Mouse (Mus musculus): ENCODE measurements around the gene Pemt. TPM values are rescaled to one million over a fixed set of nuclear protein-coding genes. Genes with fewer than 3 reads are reported as not detected.

The Pemt gene
- total RNA-seq (2021): 1 to 10 TPM; 3.8 to 7.9 TPM
- long read RNA-seq, experiment 1, partial matches to known transcripts: 0 of 3 reads
- long read RNA-seq, experiment 1, other reads (novel, unspliced or antisense): 2 of 3 reads
- long read RNA-seq, experiment 2, partial matches to known transcripts: 1 of 4 reads
- long read RNA-seq, experiment 2, other reads (novel, unspliced or antisense): 3 of 4 reads

- H3K4me3 ChIP-seq: peak within 1 kb of the TSS; percentile 90
- peak; percentile 96 to 97 for DNase-seq (ENCODE audit: low spot score in 2 of 2)
- H3K27ac ChIP-seq: peak within 1 kb of the TSS; percentile 93
- TF ChIP-seq CTCF (conservative IDR thresholded peaks at IDR 0.05): peak; percentile 87
Measured at GRCm38 (mm10) chr11:60046058-60046735, at the start of gene Pemt. Gene Pemt, minus strand, starts transcription at chr11:60046489.

GRCm38 (mm10) chr11:60094909-60095810 is 48.9 kb upstream of the Pemt start:
- H3K4me3 ChIP-seq: no peak overlapping the region
- DNase-seq (ENCODE audit: low spot score in 2 of 2): no peak
- H3K27ac ChIP-seq: no peak overlapping the region
- no peak for TF ChIP-seq CTCF (conservative IDR thresholded peaks at IDR 0.05)

- no peak overlapping the region for H3K4me3 ChIP-seq
- no peak for TF ChIP-seq CTCF (conservative IDR thresholded peaks at IDR 0.05)
- DNase-seq (ENCODE audit: low spot score in 2 of 2): no peak
- H3K27ac ChIP-seq: no peak overlapping the region
Measured at GRCm38 (mm10) chr11:60093984-60094587, 47.8 kb upstream of the Pemt start.

- Histone ChIP-seq H3K27ac (no peak overlapping the region), H3K4me3 (no peak overlapping the region)
- DNase-seq (ENCODE audit: low spot score in 2 of 2): no peak
- TF ChIP-seq CTCF (conservative IDR thresholded peaks at IDR 0.05): no peak
Measured at GRCm38 (mm10) chr11:60093227-60093626, 46.9 kb upstream of the Pemt start.

- no peak for TF ChIP-seq CTCF (conservative IDR thresholded peaks at IDR 0.05)
- Histone ChIP-seq H3K27ac (no peak overlapping the region), H3K4me3 (no peak overlapping the region)
- no peak for DNase-seq (ENCODE audit: low spot score in 2 of 2)
Measured at GRCm38 (mm10) chr11:60091422-60091761, 45.1 kb upstream of the Pemt start.

- no peak for DNase-seq (ENCODE audit: low spot score in 2 of 2)
- H3K27ac ChIP-seq: no peak overlapping the region
- no peak overlapping the region for H3K4me3 ChIP-seq
- TF ChIP-seq CTCF (conservative IDR thresholded peaks at IDR 0.05): no peak
Measured at GRCm38 (mm10) chr11:60090696-60091421, 44.6 kb upstream of the Pemt start.

- no peak overlapping the region for H3K4me3 ChIP-seq
- no peak for DNase-seq (ENCODE audit: low spot score in 2 of 2)
- no peak overlapping the region for H3K27ac ChIP-seq
- TF ChIP-seq CTCF (conservative IDR thresholded peaks at IDR 0.05): peak; percentile 65
Measured at GRCm38 (mm10) chr11:60088947-60089346, 42.7 kb upstream of the Pemt start.

- Histone ChIP-seq H3K4me3 (no peak overlapping the region), H3K27ac (no peak overlapping the region)
- DNase-seq (ENCODE audit: low spot score in 2 of 2): no peak
- TF ChIP-seq CTCF (conservative IDR thresholded peaks at IDR 0.05): no peak
Measured at GRCm38 (mm10) chr11:60086676-60087075, 40.4 kb upstream of the Pemt start.

GRCm38 (mm10) chr11:60084589-60084988 is 38.3 kb upstream of the Pemt start:
- TF ChIP-seq CTCF (conservative IDR thresholded peaks at IDR 0.05): peak; percentile 79
- Histone ChIP-seq H3K27ac (no peak overlapping the region), H3K4me3 (no peak overlapping the region)
- no peak for DNase-seq (ENCODE audit: low spot score in 2 of 2)

GRCm38 (mm10) chr11:60076790-60077189 is 30.5 kb upstream of the Pemt start:
- DNase-seq (ENCODE audit: low spot score in 2 of 2): peak; percentile 77 to 83
- H3K4me3 ChIP-seq: no peak overlapping the region
- peak; percentile 76 for TF ChIP-seq CTCF (conservative IDR thresholded peaks at IDR 0.05)
- no peak overlapping the region for H3K27ac ChIP-seq

GRCm38 (mm10) chr11:60076183-60076582 is 29.9 kb upstream of the Pemt start:
- no peak for DNase-seq (ENCODE audit: low spot score in 2 of 2)
- no peak for TF ChIP-seq CTCF (conservative IDR thresholded peaks at IDR 0.05)

GRCm38 (mm10) chr11:60073936-60074502 is 27.7 kb upstream of the Pemt start:
- Histone ChIP-seq H3K4me3 (no peak overlapping the region), H3K27ac (no peak overlapping the region)
- no peak for DNase-seq (ENCODE audit: low spot score in 2 of 2)
- TF ChIP-seq CTCF (conservative IDR thresholded peaks at IDR 0.05): no peak

More at GRCm38 (mm10) chr11:60076183-60076582, 29.9 kb upstream of the Pemt start:
- H3K27ac ChIP-seq: no peak overlapping the region
- no peak overlapping the region for H3K4me3 ChIP-seq
